Mouse (Mus musculus) limb, embryonic 10.5 days (tissue): ENCODE results near the gene Zfp831. TPM values are rescaled to one million over a fixed set of nuclear protein-coding genes. Genes with fewer than 3 reads are reported as not detected.
A peak's percentile ranks its signal among the peaks of the same experiment; 100 is the strongest.

Experiments
- DNase-seq: peaks from one replicate; pipeline ENCODE4 v3.0.0-alpha.2; 2017; ENCODE audit warnings: low spot score
- H3K27ac ChIP-seq: fragments of 300-500 bp; sonication (generic); 2 replicates; pipeline ENCODE4 v1.5.1; 2016; ENCODE audit warnings: mild to moderate bottlenecking
- H3K27me3 ChIP-seq: fragments of 300-500 bp; sonication (generic); 2 replicates; pipeline ENCODE4 v1.6.1; 2016; ENCODE audit warnings: low read depth, mild to moderate bottlenecking; ENCODE audit not compliant: poor library complexity, severe bottlenecking
- H3K36me3 ChIP-seq: fragments of 300-500 bp; sonication (generic); 2 replicates; pipeline ENCODE4 v1.6.1; 2016; ENCODE audit warnings: mild to moderate bottlenecking, moderate library complexity
- H3K4me1 ChIP-seq: fragments of 300-500 bp; sonication (generic); 2 replicates; pipeline ENCODE4 v1.6.1; 2016
- H3K4me3 ChIP-seq: fragments of 300-500 bp; sonication (generic); 2 replicates; pipeline ENCODE4 v1.5.1; 2016; ENCODE audit warnings: mild to moderate bottlenecking, moderate library complexity
- H3K9me3 ChIP-seq: fragments of 300-500 bp; sonication (generic); replicated peaks from 2 replicates; pipeline ENCODE4 v1.6.1; 2016; ENCODE audit warnings: mild to moderate bottlenecking
- WGBS: fragments of 180-500 bp; shearing (Covaris S2); methylation state at CpG from one replicate; pipeline ENCODE4 v1.1.7; 2016; 5-methylcytosine and 5-hydroxymethylcytosine counted together
- polyA plus RNA-seq: library from polyadenylated mRNA; unstranded; fragments of >200 nt; fragmentation: Nextera tagmentation; extraction: Ambion mirVana; gene quantifications from 2 replicates; pipeline ENCODE4 v1.2.1, GENCODE M21; 2016

Gene Zfp831
- polyA plus RNA-seq, 1 experiment from 2014 or later, result not detected

GRCm38 (mm10) chr2:174609892-174610291 is 33.4 kb upstream of the Zfp831 start:
- Histone ChIP-seq H3K9me3 (no peaks in the 10 kb centered on the region), H3K36me3 (no peaks in the 10 kb centered on the region), H3K4me1 (no peaks in the 10 kb centered on the region), H3K27me3 (no peaks in the 10 kb centered on the region), H3K27ac (no peak overlapping the region), H3K4me3 (no peak overlapping the region)
- WGBS, result 82% methylated on average over 5 of the region's 5 CpGs
- DNase-seq, result no peak

DNA sequence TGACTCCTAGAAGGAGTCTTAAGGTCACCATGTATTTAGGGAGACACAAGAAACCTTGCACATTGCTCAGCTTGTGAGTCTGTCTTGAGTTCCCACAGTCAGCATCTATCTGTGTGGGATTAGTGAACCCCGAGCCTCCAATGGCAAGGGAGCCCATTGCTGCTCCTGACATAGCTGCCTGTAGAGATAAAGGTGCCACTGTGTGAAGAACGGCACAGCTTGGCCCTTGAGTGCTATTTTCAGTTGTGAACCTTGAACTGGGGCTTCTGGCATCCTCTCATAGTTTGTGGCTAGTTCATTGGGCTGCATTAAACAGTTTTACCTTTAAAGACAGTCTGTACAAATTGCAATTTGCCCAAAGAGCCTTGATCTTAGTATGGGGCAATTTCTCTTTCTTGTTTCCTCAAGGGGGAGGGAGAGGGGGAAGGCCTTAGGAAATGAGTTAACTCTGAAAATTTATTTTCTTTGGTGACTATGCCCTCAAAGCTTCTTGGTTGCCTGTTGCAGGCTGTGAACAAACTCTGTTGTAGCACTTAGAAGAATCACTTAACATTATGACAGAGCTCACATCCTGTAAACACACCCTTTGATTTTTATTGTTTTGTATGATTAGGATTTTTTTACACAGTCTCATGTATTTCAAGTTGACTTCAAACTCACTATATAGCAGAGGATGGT is 30.8 kb upstream of the Zfp831 start:
- Histone ChIP-seq H3K27ac (no peak overlapping the region), H3K27me3 (no peaks in the 10 kb centered on the region), H3K4me3 (no peak overlapping the region), H3K36me3 (no peaks in the 10 kb centered on the region), H3K4me1 (no peaks in the 10 kb centered on the region), H3K9me3 (no peaks in the 10 kb centered on the region)
- no peak for DNase-seq
- WGBS, result 82% methylated on average over 2 of the region's 2 CpGs

GRCm38 (mm10) chr2:174613221-174613620 is 30.1 kb upstream of the Zfp831 start:
- no peaks in the 10 kb centered on the region for H3K36me3 ChIP-seq
- H3K9me3 ChIP-seq, result no peaks in the 10 kb centered on the region
- no peaks in the 10 kb centered on the region for H3K4me1 ChIP-seq
- H3K27me3 ChIP-seq, result no peaks in the 10 kb centered on the region
- WGBS, result 83% methylated on average over 8 of the region's 8 CpGs
- DNase-seq, result no peak
- H3K4me3 ChIP-seq, result no peak overlapping the region
- H3K27ac ChIP-seq, result no peak overlapping the region

DNA sequence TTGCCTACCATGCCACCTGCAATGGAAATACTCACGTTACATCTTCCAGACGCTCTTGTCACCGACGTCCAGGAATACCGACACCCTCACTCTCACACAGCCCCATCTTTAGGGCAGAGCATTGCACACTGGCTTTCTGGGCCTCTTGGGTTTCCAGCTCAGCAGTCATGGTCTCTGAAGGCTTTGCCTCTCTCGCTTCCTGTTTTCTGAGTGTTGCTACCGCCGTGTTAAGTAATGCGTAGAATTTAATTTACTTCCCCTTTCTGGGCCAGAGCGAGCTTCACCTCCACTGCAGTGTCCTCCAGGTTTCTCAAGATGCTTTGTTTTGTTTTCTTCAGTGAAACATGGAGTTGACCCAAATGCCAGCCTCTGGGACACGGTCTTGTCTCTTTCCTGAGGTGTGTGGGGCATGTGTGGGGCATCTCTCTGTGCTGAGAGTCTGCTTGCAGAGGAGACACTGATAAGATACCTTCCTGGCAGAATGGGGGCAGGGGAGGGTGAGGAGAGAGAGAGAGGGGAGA is 29.4 kb upstream of the Zfp831 start:
- DNase-seq, result no peak
- Histone ChIP-seq H3K9me3 (no peaks in the 10 kb centered on the region), H3K4me1 (no peaks in the 10 kb centered on the region), H3K4me3 (no peak overlapping the region), H3K36me3 (no peaks in the 10 kb centered on the region), H3K27ac (no peak overlapping the region), H3K27me3 (no peaks in the 10 kb centered on the region)
- 81% methylated on average over 11 of the region's 11 CpGs for WGBS

GRCm38 (mm10) chr2:174621881-174622280 is 21.5 kb upstream of the Zfp831 start:
- no peaks in the 10 kb centered on the region for H3K36me3 ChIP-seq
- H3K27me3 ChIP-seq, result no peaks in the 10 kb centered on the region
- no peaks in the 10 kb centered on the region for H3K4me1 ChIP-seq
- no peak overlapping the region for H3K27ac ChIP-seq
- DNase-seq, result no peak
- 94% methylated on average over 7 of the region's 7 CpGs for WGBS
- no peak overlapping the region for H3K4me3 ChIP-seq
- no peaks in the 10 kb centered on the region for H3K9me3 ChIP-seq

- Histone ChIP-seq H3K36me3 (no peaks in the 10 kb centered on the region), H3K27ac (no peak overlapping the region), H3K27me3 (no peaks in the 10 kb centered on the region), H3K4me1 (no peaks in the 10 kb centered on the region), H3K4me3 (no peak overlapping the region), H3K9me3 (no peaks in the 10 kb centered on the region)
- no peak for DNase-seq
- WGBS, result 88% methylated on average over 7 of the region's 7 CpGs
These were observed 18.9 kb upstream of the Zfp831 start for GRCm38 (mm10) chr2:174624430-174624829.

- Histone ChIP-seq H3K27ac (no peak overlapping the region), H3K9me3 (no peaks in the 10 kb centered on the region), H3K4me3 (no peak overlapping the region), H3K27me3 (no peaks in the 10 kb centered on the region), H3K4me1 (no peaks in the 10 kb centered on the region), H3K36me3 (no peaks in the 10 kb centered on the region)
- DNase-seq, result no peak
- 84% methylated on average over 8 of the region's 8 CpGs for WGBS
These were observed 16.3 kb upstream of the Zfp831 start for GRCm38 (mm10) chr2:174627021-174627420.

DNA sequence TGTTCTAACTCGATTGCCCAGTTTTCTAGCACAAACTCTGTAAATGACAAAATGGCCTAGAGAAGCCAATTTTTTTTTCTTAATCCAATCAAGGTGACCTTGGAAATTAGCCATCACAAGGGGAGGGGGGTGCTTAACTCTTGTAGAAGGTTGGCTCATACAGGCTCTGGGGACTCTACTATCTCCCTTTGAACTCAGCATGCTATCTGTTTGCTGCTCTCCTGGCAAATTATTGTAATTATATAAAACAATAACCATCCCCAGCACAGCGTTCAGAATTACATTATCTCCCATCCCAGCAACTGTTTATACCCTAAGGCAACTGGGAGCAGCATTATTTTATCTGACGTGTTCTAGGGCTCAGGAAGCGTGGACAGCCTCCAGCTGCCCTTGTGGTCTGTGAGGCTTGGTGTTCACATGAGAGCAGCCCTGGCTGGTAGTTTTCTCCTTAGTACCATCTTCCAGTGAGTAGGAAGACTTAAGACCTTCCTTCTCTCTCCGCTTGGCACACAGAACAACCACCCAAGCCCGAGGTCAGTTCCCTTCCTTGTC is 14.0 kb upstream of the Zfp831 start:
- WGBS, result 83% methylated on average over 6 of the region's 6 CpGs

DNA sequence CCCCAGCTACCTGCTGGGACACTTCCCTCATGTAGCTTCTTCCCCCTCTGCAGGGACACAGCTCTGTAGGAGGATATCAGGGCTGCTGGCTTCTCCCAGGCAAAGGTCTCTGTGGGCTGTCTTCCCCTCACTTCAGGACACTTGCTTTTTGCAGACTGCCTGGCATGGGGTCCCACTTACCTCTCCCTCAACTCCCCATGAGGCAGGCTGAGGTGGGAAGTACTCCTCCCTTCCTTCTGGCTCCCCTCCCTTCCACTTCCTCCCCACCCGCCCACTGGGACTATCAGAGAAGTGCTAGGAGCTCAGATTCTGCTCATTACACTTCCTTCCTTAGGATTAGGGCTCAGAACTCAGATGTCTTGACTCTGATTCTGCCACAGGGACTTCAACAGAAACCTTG is 6.6 kb upstream of the Zfp831 start:
- Histone ChIP-seq H3K36me3 (no peaks in the 10 kb centered on the region), H3K4me3 (no peak overlapping the region), H3K9me3 (no peaks in the 10 kb centered on the region), H3K27ac (no peak overlapping the region), H3K4me1 (peaks cover 6% of the 10 kb centered on the region; the same call in 1 of the 2 replicates), H3K27me3 (no peaks in the 10 kb centered on the region)
- no peak for DNase-seq
- 29% methylated on average over 1 of the region's 1 CpGs for WGBS

More for the DNA sequence above, 14.0 kb upstream of the Zfp831 start:
- H3K36me3 ChIP-seq, result no peaks in the 10 kb centered on the region
- H3K9me3 ChIP-seq, result no peaks in the 10 kb centered on the region
- no peaks in the 10 kb centered on the region for H3K4me1 ChIP-seq
- H3K27ac ChIP-seq, result no peak overlapping the region
- H3K27me3 ChIP-seq, result no peaks in the 10 kb centered on the region
- DNase-seq, result no peak
- no peak overlapping the region for H3K4me3 ChIP-seq

DNA sequence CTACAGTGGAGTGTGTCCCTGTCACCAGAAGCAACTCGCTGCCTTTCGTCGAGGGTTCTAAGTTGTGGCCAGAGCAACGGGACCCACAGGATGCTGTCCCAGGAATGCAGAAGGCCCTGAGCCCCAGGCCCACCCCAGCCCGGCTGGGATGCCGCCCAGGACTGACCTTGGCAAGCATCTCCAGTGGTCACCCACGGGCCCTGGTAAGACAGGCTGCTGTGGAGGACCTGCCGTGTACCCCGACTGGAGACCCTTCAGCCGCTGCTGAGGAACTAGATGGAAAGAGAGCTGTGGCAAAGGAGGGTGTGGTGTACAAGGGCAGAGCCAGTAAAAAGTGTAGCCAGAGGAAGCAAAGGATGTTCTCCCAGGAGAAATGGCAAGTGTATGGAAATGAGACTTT is 1.6 kb downstream of the Zfp831 start:
- H3K27me3 ChIP-seq, result peaks cover 3% of the 10 kb centered on the region; the same call in 1 of the 2 replicates
- H3K4me3 ChIP-seq, result no peak overlapping the region
- WGBS, result 88% methylated on average over 10 of the region's 10 CpGs
- H3K4me1 ChIP-seq, result no peaks in the 10 kb centered on the region
- DNase-seq, result no peak
- 0 out of 2 replicates have a peak overlapping the region, but pooled peaks have one; percentile 25 for H3K27ac ChIP-seq
- H3K9me3 ChIP-seq, result no peaks in the 10 kb centered on the region
- no peaks in the 10 kb centered on the region for H3K36me3 ChIP-seq

- no peaks in the 10 kb centered on the region for H3K9me3 ChIP-seq
- H3K36me3 ChIP-seq, result no peaks in the 10 kb centered on the region
- no peak for DNase-seq
- H3K27me3 ChIP-seq, result no peaks in the 10 kb centered on the region
- H3K27ac ChIP-seq, result no peak overlapping the region
- H3K4me3 ChIP-seq, result no peak overlapping the region
- WGBS, result 70% methylated on average over 4 of the region's 4 CpGs
- no peaks in the 10 kb centered on the region for H3K4me1 ChIP-seq
These were observed 9.5 kb downstream of the Zfp831 start for GRCm38 (mm10) chr2:174652864-174653263.

- Histone ChIP-seq H3K9me3 (no peaks in the 10 kb centered on the region), H3K4me3 (no peak overlapping the region), H3K4me1 (peaks cover 6% of the 10 kb centered on the region), H3K27me3 (no peaks in the 10 kb centered on the region), H3K27ac (no peak overlapping the region), H3K36me3 (no peaks in the 10 kb centered on the region)
- WGBS, result 87% methylated on average over 5 of the region's 5 CpGs
- DNase-seq, result no peak
These were observed 12.0 kb downstream of the Zfp831 start for GRCm38 (mm10) chr2:174655341-174655740.

DNA sequence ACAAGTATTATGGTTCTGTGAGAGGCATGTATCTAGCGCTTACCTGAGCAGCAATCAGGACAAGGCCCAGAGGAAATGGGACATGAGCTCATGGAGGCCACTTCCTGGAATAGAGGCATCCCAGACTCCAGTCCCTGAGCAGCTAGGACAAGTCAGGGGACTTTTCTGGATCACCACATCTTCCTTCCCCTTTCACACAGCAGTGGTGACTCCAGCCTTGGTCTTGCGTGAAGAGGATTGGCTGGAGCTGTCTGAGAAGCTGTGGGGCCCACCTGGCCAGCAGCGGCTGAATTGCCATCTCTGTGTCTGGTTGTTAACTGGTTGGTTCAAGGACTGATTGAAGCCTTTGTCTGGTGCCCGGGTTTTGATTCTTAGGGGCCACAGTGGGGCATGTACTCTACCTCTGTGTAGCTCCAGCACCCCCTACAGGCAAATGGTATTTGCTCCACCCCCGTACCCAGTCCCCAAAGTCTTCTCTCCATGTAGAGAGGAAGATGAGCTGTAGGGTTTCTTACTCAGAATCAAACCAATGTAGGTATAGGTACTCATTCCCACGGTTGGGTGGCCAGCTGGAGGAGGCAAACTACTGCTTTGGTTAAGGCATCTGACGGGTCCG is 15.0 kb downstream of the Zfp831 start:
- Histone ChIP-seq H3K27ac (no peak overlapping the region), H3K36me3 (no peaks in the 10 kb centered on the region), H3K4me1 (peaks cover 26% of the 10 kb centered on the region), H3K27me3 (no peaks in the 10 kb centered on the region), H3K4me3 (no peak overlapping the region), H3K9me3 (no peaks in the 10 kb centered on the region)
- WGBS, result 79% methylated on average over 8 of the region's 8 CpGs
- no peak for DNase-seq
